Mouse (Mus musculus): ENCODE data around the gene Olfr784.
"Not testable (repeated sequence)": the region's sequence is repeated elsewhere in the genome, so short reads cannot be mapped to it uniquely, and the experiment has no call there.

The Olfr784 gene

DNA sequence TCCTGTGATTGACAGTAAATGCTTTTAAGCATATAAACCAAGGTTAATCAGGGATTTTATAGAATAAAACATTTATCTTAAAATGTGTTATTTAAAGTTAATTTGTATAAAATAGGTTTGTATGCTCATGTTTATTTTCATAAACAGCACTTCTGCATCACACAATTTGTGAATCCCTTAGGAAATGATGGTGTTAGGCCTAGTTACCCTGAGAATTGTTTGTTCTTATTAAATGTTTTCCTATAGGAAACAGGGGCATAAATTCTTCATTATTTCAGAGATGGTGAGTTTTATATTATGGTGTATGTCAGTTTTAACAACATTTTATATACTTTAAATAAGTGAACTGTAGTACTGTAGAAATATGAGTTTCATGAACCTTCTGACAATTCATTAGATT is at the start of gene Olfr784:
Gene Olfr784 (plus strand): TSS at position 301 of the 400 bp plus-strand sequence.
- DNase-seq (ENCODE audit: extremely low spot score): no peak

GRCm38 (mm10) chr10:129348550-129348949 is 35.3 kb upstream of the Olfr784 start, which contains the start of gene Olfr782:
Olfr782 (plus strand) TSS chr10:129348850.
- no peak for DNase-seq (ENCODE audit: extremely low spot score)

DNA sequence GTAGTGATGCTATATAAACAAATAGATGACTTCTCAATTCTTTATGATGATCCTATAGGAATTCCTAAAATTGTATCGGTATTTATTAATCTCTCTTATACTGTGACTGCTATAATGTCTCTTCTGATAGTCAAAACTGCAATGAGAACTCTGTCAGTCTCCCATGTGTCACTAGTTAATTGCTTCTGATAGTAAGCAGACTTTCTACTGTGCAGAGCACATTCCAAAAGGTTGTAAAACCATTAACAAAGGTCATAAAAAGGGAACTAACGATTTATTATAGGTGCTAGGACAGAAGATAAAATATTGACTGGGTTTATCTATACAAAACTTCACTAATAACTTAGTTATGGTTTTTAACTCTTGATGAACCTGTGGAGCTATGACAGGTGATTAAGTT is 31.4 kb upstream of the Olfr784 start:
- not testable (repeated sequence) for DNase-seq (ENCODE audit: extremely low spot score)

- DNase-seq (ENCODE audit: extremely low spot score): not testable (repeated sequence)
Measured at GRCm38 (mm10) chr10:129356496-129356895, 27.4 kb upstream of the Olfr784 start.

DNA sequence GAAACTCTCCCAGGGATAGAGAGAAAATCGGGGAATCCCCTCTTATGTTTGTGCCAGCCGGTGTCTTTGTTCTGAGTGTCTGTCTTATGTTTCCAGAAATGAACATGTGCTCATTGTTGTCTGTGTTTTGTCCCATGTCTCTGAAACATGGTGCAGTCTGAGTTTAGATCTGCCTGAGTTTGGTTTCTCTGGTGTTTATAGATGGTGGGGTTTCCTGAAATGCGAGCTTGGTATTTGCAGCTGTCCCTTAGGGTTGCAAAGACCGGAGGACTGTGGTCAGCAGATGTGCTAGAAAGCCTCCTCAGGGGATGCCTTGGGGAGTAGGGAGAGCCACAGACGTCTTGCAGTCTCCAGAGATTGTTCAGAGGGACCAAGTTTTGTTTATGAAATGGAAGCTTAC is 26.6 kb upstream of the Olfr784 start:
- no peak for DNase-seq (ENCODE audit: extremely low spot score)

DNA sequence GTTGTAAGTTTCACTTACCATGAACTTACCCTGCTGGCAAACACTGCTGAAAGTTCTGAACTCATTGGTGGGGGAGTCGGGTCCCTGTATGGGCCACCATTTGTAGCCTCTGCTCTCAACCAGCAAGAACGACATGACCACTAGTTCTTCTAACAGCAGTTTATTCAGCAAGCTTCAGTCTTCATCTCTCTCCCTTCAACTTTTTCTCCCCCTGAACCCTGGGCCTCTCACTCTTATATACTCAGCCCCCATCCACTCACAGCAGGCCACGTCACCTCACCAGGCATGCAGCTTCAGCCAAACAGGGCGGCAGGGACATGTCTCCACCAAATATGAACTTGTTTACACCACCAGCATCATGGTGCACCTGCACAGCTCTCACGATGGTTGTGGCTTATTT is 9.8 kb upstream of the Olfr784 start:
- not testable (repeated sequence) for DNase-seq (ENCODE audit: extremely low spot score)

DNA sequence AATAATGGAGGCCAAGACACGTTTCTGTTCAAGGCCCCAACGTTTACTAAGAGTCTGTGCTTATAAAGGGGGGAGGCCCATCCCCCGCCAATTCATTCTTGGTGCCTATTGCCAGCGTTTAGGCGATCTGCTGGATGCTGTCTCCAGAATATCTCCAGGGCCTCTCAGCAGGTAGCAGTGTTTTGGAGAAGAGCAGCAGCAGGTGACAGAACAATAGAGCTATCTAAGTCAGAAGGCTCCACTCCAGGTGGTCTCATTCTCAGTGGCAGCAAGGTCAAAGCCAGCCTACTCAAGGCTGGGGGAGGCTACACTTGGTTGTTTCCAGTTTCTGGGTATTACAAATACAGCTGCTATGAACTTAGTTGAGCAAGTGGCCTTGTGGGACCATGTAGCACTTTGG is 17.0 kb downstream of the Olfr784 start:
- no peak for DNase-seq (ENCODE audit: extremely low spot score)

GRCm38 (mm10) chr10:129405126-129405525 is 21.2 kb downstream of the Olfr784 start, which contains the start of gene Olfr785:
Olfr785 (plus strand) TSS chr10:129405426.
- no peak for DNase-seq (ENCODE audit: extremely low spot score)

GRCm38 (mm10) chr10:129427006-129427405 is 43.1 kb downstream of the Olfr784 start, which contains the start of gene Olfr786:
Olfr786 (plus strand) TSS chr10:129427306.
- no peak for DNase-seq (ENCODE audit: extremely low spot score)

Data from embryo, embryonic 9.5 days (tissue).